Mouse (Mus musculus): ENCODE data around the gene Cited4. TPM values are rescaled to one million over a fixed set of nuclear protein-coding genes. Genes with fewer than 3 reads are reported as not detected.
A peak's percentile ranks its signal among the peaks of the same experiment; 100 is the strongest.

Gene Cited4
- total RNA-seq, 4 experiments from 2014 or later: 1.5 to 3.7 (median 3.1) TPM

- no peak for DNase-seq (ENCODE audit: low spot score in 2 of 2)
Measured at GRCm38 (mm10) chr4:120680953-120681352, 14.6 kb downstream of the Cited4 start.

- DNase-seq (ENCODE audit: low spot score in 2 of 2): peak in 1 of 2 experiments; percentile 71
Measured at GRCm38 (mm10) chr4:120682168-120682567, 15.8 kb downstream of the Cited4 start.

- DNase-seq (ENCODE audit: low spot score in 2 of 2): no peak
Measured at GRCm38 (mm10) chr4:120683278-120683997, 17.1 kb downstream of the Cited4 start.

- no peak for DNase-seq (ENCODE audit: low spot score in 2 of 2)
Measured at GRCm38 (mm10) chr4:120687282-120687681, 20.9 kb downstream of the Cited4 start.

- DNase-seq (ENCODE audit: low spot score in 2 of 2): no peak
Measured at GRCm38 (mm10) chr4:120689317-120689716, 22.9 kb downstream of the Cited4 start.

GRCm38 (mm10) chr4:120692717-120693116 lies 26.3 kb downstream of the Cited4 start:
- DNase-seq (ENCODE audit: low spot score in 2 of 2): peak in 1 of 2 experiments; percentile 58

GRCm38 (mm10) chr4:120697353-120697752 lies 31.0 kb downstream of the Cited4 start:
- DNase-seq (ENCODE audit: low spot score in 2 of 2): no peak

- no peak for DNase-seq (ENCODE audit: low spot score in 2 of 2)
Measured at GRCm38 (mm10) chr4:120697799-120698484, 31.6 kb downstream of the Cited4 start.

- DNase-seq (ENCODE audit: low spot score in 2 of 2): no peak
Measured at GRCm38 (mm10) chr4:120701180-120701579, 34.8 kb downstream of the Cited4 start.

GRCm38 (mm10) chr4:120702056-120702455 lies 35.7 kb downstream of the Cited4 start:
- DNase-seq (ENCODE audit: low spot score in 2 of 2): peak in 1 of 2 experiments; percentile 59

- no peak for DNase-seq (ENCODE audit: low spot score in 2 of 2)
Measured at GRCm38 (mm10) chr4:120702511-120702910, 36.1 kb downstream of the Cited4 start.

GRCm38 (mm10) chr4:120712236-120712635 lies 45.9 kb downstream of the Cited4 start:
- DNase-seq (ENCODE audit: low spot score in 2 of 2): no peak

- DNase-seq (ENCODE audit: low spot score in 2 of 2): no peak
Measured at GRCm38 (mm10) chr4:120713021-120713420, 46.6 kb downstream of the Cited4 start.

GRCm38 (mm10) chr4:120713856-120714497 lies 47.6 kb downstream of the Cited4 start:
- peak in 1 of 2 experiments; percentile 46 for DNase-seq (ENCODE audit: low spot score in 2 of 2)

GRCm38 (mm10) chr4:120716141-120716571 lies 49.8 kb downstream of the Cited4 start:
- no peak for DNase-seq (ENCODE audit: low spot score in 2 of 2)

- no peak for DNase-seq (ENCODE audit: low spot score in 2 of 2)
Measured at GRCm38 (mm10) chr4:120716765-120717164, 50.4 kb downstream of the Cited4 start.

Other genes starting within 250 kb of the Cited4 start
- under 1 TPM in 3 of 4 experiments, not detected in 1; 0.43 to 0.70 (median 0.68) TPM for gene Slfnl1, start 134.3 kb upstream of the Cited4 start, total RNA-seq (2022)
- 10 to 100 TPM; 33.3 to 35.5 (median 35.2) TPM for gene Ctps, start 96.3 kb upstream of the Cited4 start, total RNA-seq (2022)
- gene Gm8439, start 77.8 kb upstream of the Cited4 start, total RNA-seq (2022): not detected
- gene Kcnq4, start 82.0 kb downstream of the Cited4 start, total RNA-seq (2022): 1 to 10 TPM; 3.8 to 4.8 (median 4.3) TPM
- gene Nfyc, start 165.0 kb downstream of the Cited4 start, total RNA-seq (2022): 10 to 100 TPM; 43.8 to 55.5 (median 45.9) TPM
- 10 to 100 TPM; 32.7 to 43.9 (median 40.0) TPM for gene Rims3, start 188.2 kb downstream of the Cited4 start, total RNA-seq (2022)